Mouse (Mus musculus) liver (tissue): ENCODE measurements around the gene Leng1.

ENCODE experiments used
- DNase-seq: peaks from one replicate; pipeline ENCODE4 v3.0.0-alpha.2; 2020; ENCODE audit warnings: mixed read lengths

The Leng1 gene

GRCm38 (mm10) chr7:3629030-3629429 is 36.6 kb downstream of the Leng1 start:
- DNase-seq, result no peak

GRCm38 (mm10) chr7:3617242-3617995 is 48.2 kb downstream of the Leng1 start, which contains the start of gene Ndufa3:
Ndufa3 (plus strand) TSS chr7:3617373.
- DNase-seq, result peak; percentile 91

GRCm38 (mm10) chr7:3616389-3617241 is 49.0 kb downstream of the Leng1 start:
- peak; percentile 18 for DNase-seq

- no peak for DNase-seq
These were observed 49.6 kb downstream of the Leng1 start, which contains the start of gene Oscar for GRCm38 (mm10) chr7:3616057-3616388. Oscar (minus strand) TSS chr7:3616157.

GRCm38 (mm10) chr7:3614021-3614420 is 51.6 kb downstream of the Leng1 start:
- DNase-seq, result no peak

GRCm38 (mm10) chr7:3611006-3611405 is 54.6 kb downstream of the Leng1 start:
- no peak for DNase-seq

GRCm38 (mm10) chr7:3610437-3610836 is 55.2 kb downstream of the Leng1 start:
- DNase-seq, result no peak
